Mouse (Mus musculus): ENCODE data around the gene Arfgef2.

Gene Arfgef2

DNA sequence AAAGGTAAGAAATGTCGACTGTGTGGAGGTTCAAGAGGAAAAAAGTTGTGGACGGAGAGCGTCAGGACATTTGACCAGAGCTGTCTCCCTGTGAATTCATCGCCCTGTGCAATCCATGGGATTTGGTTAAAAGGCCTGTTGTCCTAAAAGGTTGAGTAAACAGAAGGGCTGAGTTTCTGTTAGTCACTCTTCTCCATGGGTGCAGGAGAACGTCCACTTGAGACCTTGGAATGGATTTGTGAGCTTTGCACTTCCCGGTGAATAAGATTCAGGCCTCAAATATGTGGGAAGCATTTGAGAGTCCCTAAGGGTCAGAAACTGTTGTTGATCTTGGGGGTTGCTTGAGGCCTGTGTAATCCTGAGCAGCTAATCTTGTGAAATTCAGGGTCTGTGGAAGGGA lies 1.4 kb downstream of the Arfgef2 start:
- no peak for DNase-seq (ENCODE audit: low spot score)

- no peak for DNase-seq (ENCODE audit: low spot score)
Measured at GRCm38 (mm10) chr2:166809499-166809898, 4.1 kb downstream of the Arfgef2 start.

DNA sequence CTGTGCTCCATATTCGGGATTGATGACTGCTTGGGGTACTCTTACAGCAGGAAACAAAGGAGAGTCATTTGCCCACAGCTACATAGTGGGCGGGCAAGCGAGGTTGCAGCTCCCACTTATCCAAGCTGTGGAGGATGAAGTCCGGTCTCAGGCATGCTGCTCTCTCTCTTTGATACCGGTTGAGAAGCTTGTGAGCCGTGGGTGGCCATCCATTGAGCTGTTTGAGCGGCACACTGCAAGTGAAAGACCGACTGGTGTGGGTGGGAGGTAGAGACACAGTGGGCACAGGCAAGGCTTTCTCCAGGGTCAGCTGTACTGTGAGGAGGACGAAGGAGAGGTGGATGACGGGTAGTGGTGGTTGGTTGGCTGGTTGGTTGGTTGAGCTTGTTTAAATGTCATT lies 5.4 kb downstream of the Arfgef2 start:
- no peak for DNase-seq (ENCODE audit: low spot score)

DNA sequence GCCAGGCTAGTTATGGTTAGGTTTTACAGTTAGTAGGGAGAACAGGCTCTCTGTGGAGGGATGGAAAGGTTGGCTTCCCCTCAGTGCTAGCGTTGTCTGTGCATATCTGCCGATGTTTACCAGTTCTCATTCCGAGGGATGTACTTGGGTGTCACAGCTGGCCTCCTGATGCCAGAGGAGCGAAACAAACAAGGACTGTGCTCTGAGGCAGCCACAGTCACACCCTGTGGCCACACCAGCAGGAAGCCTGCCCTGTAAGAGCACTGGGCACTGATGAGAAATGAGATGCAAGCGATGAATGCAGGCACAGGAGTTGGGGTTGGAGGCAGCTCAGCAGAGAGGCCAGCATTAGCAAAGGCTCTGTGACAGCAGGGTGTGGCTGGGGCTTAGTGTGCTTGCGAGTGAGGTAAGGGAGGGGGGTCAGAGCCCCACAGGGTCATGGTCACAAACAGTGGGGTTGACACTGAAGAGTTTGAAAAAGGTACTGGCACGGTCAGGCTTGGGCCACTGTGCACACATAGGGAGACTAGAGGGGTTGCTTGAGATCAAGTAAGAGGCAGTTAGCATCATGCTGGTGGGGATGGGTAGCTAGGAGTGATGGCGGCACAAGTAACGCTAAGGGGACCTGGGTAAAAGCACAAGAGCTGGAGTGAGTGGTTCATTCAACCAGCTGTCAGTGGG lies 13.2 kb downstream of the Arfgef2 start:
- DNase-seq (ENCODE audit: low spot score): no peak

GRCm38 (mm10) chr2:166819849-166820248 lies 14.5 kb downstream of the Arfgef2 start:
- DNase-seq (ENCODE audit: low spot score): no peak

DNA sequence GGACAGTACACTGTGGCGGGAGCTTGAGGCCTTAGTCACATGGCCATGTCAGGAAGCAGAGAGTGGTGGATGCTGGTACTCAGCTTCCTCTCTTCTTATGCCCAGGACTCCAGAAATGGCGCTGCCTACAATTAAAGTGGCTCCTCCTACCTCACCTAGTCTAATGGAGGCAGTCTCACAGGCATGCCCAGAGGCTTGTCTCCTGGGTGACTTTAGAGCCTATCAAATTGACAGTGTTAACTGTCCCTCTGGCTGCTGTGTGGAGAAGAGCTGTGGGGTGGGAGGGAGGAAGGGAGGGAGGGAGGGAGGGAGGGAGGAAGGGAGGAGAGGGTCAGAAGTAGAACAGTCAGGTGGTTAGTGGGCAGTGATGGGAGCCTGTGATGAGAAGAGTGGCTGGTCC lies 15.5 kb downstream of the Arfgef2 start:
- no peak for DNase-seq (ENCODE audit: low spot score)

DNA sequence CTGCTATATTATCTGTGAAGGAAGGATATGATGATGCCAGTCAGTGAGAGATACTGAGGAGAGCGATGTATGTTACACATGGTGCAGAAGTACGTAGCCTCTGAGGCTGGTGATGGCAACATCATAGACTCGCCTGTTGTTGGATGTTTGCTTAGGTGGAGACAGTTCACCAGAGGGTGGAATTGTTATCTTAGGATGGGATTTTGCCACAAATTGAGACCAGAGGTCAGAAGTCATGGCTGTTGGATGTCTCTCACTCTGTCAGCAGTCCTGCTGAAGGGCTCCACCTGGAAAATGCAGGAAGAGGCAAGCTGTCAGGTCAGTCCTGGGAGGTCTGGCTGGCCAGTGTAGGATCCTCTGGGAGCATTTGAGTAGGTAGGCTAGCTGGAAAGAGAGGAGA lies 16.0 kb downstream of the Arfgef2 start:
- DNase-seq (ENCODE audit: low spot score): no peak

DNA sequence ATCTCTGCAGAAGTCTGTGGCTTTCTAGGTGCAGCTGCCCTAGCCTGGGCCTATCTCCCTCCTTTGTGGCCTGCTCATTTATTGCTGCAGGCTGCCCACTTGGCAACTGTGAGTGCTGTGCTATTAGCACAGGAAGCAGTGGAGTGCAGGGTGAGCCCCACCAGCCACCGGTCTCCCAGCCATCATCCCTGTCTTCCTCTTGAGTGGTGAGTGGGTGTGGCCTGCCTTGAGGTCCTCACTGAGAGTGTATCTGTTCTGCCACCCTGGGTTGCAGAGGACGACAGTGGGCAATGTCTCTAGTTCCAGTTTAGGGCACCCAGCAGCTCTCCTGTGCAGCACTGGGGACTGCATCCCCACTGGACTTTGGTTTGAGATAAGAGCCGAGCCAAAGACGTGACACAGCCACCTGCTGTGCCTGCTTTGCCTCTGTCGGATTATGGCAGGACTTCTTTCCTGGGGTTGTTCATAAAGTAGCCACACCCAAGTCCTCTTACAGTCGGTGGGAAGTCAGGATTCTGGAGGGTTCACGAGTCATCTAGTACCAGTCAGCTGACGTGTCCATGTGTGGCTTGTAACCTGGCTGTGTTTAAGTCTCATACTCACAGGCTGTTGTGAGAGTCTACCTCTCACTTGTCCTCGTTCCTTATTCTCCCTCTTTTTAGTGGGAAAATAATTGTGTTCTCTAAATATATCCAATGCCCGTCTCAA lies 16.9 kb downstream of the Arfgef2 start:
- DNase-seq (ENCODE audit: low spot score): no peak

DNA sequence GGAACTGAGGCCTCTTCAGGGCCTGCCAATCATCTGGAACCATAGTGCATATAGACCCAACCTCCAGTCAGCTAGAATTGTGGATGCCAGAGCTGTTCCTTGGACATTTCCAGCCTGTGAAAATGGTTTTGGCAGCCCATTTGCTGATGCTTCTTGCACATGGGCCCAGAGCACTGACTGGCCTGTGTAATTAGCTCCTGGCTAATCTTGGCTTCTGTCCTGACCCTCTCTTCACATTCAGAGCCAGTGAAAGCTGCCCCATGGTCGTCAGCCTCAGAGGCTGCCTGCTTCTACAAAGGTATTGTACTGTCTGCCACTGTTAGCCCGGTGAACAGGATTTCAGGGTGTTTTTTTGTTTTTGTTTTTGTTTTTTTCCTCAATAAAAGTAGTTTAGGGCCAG lies 17.5 kb downstream of the Arfgef2 start:
- no peak for DNase-seq (ENCODE audit: low spot score)

DNA sequence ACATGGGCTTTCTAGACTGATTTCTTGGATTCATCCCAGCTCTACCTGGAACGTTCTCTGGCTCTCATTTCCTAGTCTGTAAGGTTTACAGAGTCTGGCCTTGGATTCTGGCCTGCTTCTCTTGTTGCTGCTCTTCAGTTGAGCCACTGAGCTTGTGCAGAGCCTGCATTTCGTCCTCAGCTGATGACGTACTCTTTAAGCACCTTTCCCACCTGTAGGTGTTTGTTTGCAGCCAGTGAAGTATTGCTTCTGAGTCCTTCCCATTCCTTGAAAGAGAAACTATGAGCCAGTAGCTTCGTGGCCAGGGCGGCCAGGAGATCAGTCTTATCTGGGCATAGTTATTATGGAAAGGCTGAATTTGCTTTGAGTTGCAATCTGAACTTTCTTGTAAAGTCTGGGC lies 19.0 kb downstream of the Arfgef2 start:
- DNase-seq (ENCODE audit: low spot score): no peak

GRCm38 (mm10) chr2:166824998-166825397 lies 19.6 kb downstream of the Arfgef2 start:
- no peak for DNase-seq (ENCODE audit: low spot score)

DNA sequence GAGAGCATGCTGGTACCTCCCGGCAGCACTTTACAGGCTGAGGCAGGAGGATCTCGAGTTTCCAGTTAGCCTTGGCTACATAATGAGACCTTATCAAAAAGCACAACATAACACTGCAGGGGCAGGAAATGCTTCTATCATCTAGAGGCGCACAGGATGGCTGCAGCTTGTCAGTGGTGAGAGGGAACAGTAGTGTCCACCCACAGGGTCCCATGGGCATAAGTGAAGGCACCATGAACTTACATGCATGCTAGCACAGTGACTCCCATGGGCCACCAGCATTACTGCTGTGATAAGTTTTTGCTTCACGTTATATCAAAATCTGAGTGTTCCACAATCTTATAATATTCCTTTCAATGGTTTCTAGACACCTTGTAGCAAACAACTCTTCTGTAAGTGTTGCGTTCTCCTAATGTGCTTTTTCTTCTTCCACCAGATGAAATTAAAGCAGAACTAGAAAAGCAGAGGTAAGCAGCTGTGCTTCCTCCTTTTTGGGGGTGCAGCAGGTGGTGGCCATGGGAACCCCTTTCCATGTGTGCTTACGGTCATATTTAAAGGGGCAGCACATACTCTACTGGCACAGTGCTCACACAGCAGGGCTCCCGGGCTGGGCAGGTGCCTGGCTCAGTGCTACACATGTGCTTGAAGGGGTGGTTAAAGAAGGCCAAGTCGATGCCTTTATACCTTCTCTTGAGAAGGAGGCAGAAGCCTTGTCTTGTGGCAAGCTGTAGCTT lies 21.3 kb downstream of the Arfgef2 start:
- DNase-seq (ENCODE audit: low spot score): no peak

GRCm38 (mm10) chr2:166828306-166828705 lies 22.9 kb downstream of the Arfgef2 start:
- DNase-seq (ENCODE audit: low spot score): no peak

DNA sequence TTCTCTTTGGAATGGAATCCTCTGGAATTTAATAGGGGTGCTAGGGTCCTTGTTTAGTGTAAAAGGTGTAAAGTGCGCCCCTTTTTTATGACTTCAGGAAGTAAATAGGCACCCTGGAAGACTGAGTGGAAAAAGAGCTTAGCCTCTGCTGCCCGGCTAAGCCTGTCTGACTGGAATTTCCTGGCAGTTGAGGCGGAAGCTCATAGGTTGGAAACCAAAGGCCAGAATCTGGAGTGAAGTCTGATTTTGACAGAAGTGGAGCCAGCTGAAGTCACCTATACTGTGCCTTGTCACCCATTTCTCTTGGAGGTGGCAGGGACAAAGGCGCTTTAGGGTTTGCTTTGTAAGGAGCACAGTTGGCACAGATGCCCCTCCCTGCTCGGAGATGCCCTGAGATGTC lies 25.0 kb downstream of the Arfgef2 start:
- no peak for DNase-seq (ENCODE audit: low spot score)

DNA sequence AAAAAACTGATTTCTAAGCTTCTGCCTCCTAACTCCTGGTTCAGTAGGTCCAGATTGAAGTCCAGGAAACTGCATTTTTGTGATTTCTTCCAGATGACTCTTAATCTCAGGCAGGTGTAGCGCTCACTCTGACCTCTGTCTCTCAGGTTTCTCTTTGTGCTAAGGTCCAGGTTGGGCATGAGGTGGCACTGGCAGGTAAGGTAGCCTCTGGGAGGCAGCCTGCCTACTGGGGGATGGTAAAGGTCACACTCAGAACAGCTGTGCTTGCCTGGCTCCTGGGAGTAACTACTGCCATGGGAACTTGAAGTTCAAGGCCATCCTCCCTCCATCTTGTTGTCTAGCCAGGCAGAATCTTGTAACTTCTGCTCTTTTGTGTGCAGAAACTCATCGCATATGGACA lies 28.7 kb downstream of the Arfgef2 start:
- no peak for DNase-seq (ENCODE audit: low spot score)

- DNase-seq (ENCODE audit: low spot score): no peak
Measured at GRCm38 (mm10) chr2:166834796-166835195, 29.4 kb downstream of the Arfgef2 start.

DNA sequence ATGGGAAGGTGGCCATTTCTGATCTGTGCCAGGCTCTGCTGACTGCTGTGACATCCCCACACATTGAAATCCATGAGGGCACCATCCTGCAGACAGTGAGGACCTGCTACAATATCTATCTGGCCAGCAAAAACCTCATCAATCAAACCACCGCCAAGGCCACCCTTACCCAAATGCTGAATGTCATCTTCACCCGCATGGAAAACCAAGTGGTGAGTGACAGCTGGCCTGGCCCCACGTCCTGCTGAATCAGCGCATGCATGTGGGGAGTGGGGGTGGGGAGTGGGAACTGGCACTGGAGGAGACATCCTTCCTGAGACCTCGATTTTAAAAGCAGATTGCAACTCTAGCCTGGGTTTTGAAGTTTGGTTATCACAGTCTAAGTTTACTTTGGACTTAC lies 30.2 kb downstream of the Arfgef2 start:
- no peak for DNase-seq (ENCODE audit: low spot score)

- DNase-seq (ENCODE audit: low spot score): no peak
Measured at GRCm38 (mm10) chr2:166841813-166842212, 36.4 kb downstream of the Arfgef2 start.

- no peak for DNase-seq (ENCODE audit: low spot score)
Measured at GRCm38 (mm10) chr2:166850691-166851090, 45.3 kb downstream of the Arfgef2 start.

GRCm38 (mm10) chr2:166852270-166852669 lies 46.9 kb downstream of the Arfgef2 start:
- DNase-seq (ENCODE audit: low spot score): no peak

DNA sequence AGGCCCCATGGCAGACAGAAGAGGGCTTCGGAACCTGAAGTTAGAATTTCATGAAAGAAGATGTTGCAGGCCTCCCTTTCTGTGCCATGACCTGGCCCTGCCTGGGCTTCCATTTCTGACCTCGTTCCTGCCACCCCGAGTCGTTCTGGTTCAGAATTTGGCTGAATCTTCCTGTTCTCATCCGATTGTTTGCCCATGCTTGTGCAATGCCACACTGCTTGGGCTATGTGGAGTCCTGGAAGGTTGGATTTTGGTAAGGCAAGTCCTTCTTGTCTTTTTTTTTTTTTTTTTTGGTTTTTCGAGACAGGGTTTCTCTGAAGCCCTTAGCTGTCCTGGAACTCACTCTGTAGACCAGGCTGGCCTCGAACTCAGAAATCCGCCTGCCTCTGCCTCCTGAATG lies 50.4 kb downstream of the Arfgef2 start:
- DNase-seq (ENCODE audit: low spot score): no peak

DNA sequence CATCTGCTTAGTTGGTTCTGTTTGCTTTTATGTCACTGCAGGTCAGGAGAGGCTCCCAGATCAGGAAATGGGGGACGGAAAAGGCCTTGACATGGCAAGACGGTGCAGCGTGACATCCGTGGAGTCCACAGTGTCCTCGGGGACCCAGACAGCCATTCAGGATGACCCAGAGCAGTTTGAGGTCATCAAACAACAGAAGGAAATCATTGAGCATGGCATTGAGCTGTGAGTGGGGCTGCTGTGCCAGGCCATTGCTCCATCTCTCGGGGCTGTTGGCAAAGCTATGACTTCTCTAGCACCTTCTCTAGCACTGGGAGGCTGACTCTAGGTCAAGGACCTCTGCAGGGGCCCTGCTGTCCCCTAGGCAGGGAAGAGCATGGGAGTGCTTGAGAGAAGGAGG lies 51.0 kb downstream of the Arfgef2 start:
- DNase-seq (ENCODE audit: low spot score): no peak

DNA sequence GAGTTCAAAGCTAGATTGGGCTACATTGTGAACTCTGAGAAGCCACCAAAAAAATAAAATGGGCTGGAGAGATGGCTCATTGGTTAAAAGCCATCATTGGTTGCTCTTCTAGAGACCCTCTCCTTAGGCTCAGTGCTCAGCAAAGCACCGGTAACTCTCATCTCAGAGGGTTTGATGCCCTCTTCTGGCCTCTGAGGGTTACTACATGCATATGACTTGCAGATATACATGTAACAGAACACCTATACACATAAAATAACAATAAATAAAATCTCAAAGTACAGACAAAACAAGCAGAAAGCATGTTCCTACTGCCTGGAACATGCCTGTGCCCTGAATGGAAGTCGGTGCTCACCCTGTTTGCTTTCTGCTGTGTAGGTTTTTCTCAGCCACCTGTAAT lies 51.7 kb downstream of the Arfgef2 start:
- no peak for DNase-seq (ENCODE audit: low spot score)
